Mouse (Mus musculus) embryonic fibroblast, embryonic 13.5 days (primary cell): ENCODE measurements around the gene Ccnjl.

Experiments used
- CTCF ChIP-seq: IDR thresholded peaks from 2 replicates; pipeline ENCODE4 v1.5.1; 2011; ENCODE audit warnings: mild to moderate bottlenecking, control low read depth, low read length, moderate library complexity, borderline replicate concordance; ENCODE audit not compliant: insufficient read depth
- POLR2A ChIP-seq: IDR thresholded peaks from 2 replicates; pipeline ENCODE4 v1.6.1; 2011; ENCODE audit warnings: low read depth, mild to moderate bottlenecking, control low read depth, low read length, moderate library complexity

GRCm38 (mm10) chr11:43518086-43518485 lies 10.5 kb upstream of the Ccnjl start:
- TF ChIP-seq CTCF = no peak
- no peak for TF ChIP-seq POLR2A
